Mouse (Mus musculus) G1E (cell line): ENCODE results near the gene Tbxas1. TPM values are rescaled to one million over a fixed set of nuclear protein-coding genes. Genes with fewer than 3 reads are reported as not detected.

Experiments used
- ATAC-seq: 2 replicates; pipeline ENCODE4 v1.8.0; 2016; ENCODE audit warnings: mild to moderate bottlenecking; ENCODE audit not compliant: insufficient number of reproducible peaks, poor library complexity, low FRiP score, severe bottlenecking; ENCODE audit errors: extremely low read depth
- DNase-seq: peaks from one replicate; pipeline ENCODE4 v3.0.0; 2012; ENCODE audit warnings: low spot score
- H3K27me3 ChIP-seq: 2 replicates; pipeline ENCODE4 v1.6.1; 2012; ENCODE audit warnings: mild to moderate bottlenecking, low read length, inconsistent platforms; ENCODE audit not compliant: insufficient read depth
- H3K36me3 ChIP-seq: replicated peaks from 2 replicates; pipeline ENCODE3; 2012; ENCODE audit warnings: mild to moderate bottlenecking, inconsistent platforms
- H3K4me1 ChIP-seq: 2 replicates; pipeline ENCODE4 v1.6.1; 2012; ENCODE audit warnings: low read depth, low read length, inconsistent platforms, mixed read lengths; ENCODE audit not compliant: insufficient read depth
- H3K4me3 ChIP-seq: 2 replicates; pipeline ENCODE4 v1.5.1; 2012; ENCODE audit warnings: low read depth, mild to moderate bottlenecking, inconsistent platforms, low read length, moderate library complexity, mixed read lengths
- H3K9me3 ChIP-seq: replicated peaks from 2 replicates; pipeline ENCODE4 v1.6.1; 2012; ENCODE audit warnings: inconsistent platforms
- CTCF ChIP-seq: IDR thresholded peaks from 2 replicates; pipeline ENCODE4 v1.5.1; 2012; ENCODE audit warnings: low read depth, low read length, inconsistent platforms, mixed read lengths
- GATA1 ChIP-seq: IDR thresholded peaks from 2 replicates; pipeline ENCODE4 v1.6.1; 2012; ENCODE audit warnings: borderline replicate concordance, low read length, inconsistent platforms, mixed read lengths
- GATA2 ChIP-seq: IDR thresholded peaks from 2 replicates; pipeline ENCODE4 v1.6.1; 2012; ENCODE audit warnings: low read depth, low read length, inconsistent platforms, borderline replicate concordance
- POLR2AphosphoS5 ChIP-seq: IDR thresholded peaks from 2 replicates; pipeline ENCODE4 v1.6.1; 2012; ENCODE audit warnings: low read depth, low read length, inconsistent platforms; ENCODE audit not compliant: insufficient replicate concordance
- TAL1 ChIP-seq: conservative IDR thresholded peaks from 2 replicates; pipeline ENCODE4 v1.6.1; 2012; ENCODE audit warnings: low read depth, low read length, inconsistent platforms, mixed read lengths
- polyA plus RNA-seq: library from polyadenylated mRNA; stranded (reverse); fragments of >175 nt; gene quantifications from 2 replicates; pipeline ENCODE4 v1.2.3, GENCODE M21; 2012
- total RNA-seq, 2 experiments: library from RNA; stranded (forward) in 1 of 2; stranded (reverse) in 1 of 2; fragments of 200-1000 nt in 1 of 2; fragments of >200 nt in 1 of 2; fragmentation: Nextera tagmentation in 1 of 2; gene quantifications; 2 replicates each; pipeline ENCODE4 v1.2.3; 2014 to 2017

Tbxas1 gene
- total and polyA plus RNA-seq, 3 experiments, result 1.2 to 13.2 (median 3.2) TPM

DNA sequence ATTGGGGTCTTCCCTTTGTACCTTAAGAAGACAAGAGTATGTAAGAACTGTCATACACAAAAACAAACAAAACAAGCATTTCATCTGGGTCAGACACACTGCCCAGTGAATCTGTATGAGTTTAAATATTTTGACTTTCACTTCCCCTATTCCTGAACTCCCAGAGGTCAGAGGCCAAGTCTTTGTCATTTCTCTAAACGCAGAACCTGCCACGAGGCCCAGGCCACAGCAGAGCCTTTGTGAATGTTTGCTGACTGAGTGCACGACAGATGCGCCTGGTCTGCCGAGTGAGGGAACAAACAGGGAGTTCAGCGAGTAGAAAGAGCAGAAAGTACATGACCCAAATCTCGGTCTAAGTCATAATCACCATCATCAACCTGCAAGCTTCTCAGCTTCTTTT is 4.2 kb upstream of the Tbxas1 start:
- ATAC-seq (no peak), DNase-seq (no peak)
- TF ChIP-seq TAL1 (no peak), CTCF (no peak), GATA1 (no peak), GATA2 (no peak), POLR2AphosphoS5 (no peak)
- H3K4me3 ChIP-seq, result no peak overlapping the region
- peaks cover 46% of the 10 kb centered on the region for H3K4me1 ChIP-seq
- H3K27me3 ChIP-seq, result no peaks in the 10 kb centered on the region; the same call in 1 of the 2 replicates
- peaks cover 28% of the 10 kb centered on the region for H3K36me3 ChIP-seq
- H3K9me3 ChIP-seq, result no peaks in the 10 kb centered on the region

DNA sequence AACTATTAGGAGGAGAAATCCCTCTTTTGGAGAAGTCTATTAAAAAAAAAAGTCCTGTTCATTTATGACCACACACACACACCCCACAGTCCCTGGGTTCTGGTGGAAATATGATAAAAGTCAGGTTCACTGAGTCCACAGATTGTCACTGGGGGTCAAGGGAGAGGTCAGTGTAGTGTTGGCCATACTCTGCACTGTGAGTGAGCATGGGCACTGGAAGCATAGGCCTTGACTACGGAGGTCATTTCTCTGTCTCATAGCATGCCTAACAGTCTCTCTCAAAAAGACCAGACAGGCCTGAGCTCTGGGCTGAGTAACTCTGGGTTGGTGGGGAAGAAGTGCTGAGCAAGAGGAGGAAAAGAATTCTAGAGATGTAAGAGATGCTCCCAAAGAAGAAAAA is 1.9 kb upstream of the Tbxas1 start:
- Histone ChIP-seq H3K27me3 (peaks cover 16% of the 10 kb centered on the region), H3K9me3 (no peaks in the 10 kb centered on the region), H3K4me3 (peak overlapping the region; percentile 42; the same call in 1 of the 2 replicates), H3K4me1 (peaks cover 38% of the 10 kb centered on the region), H3K36me3 (peaks cover 22% of the 10 kb centered on the region)
- no peak for ATAC-seq
- DNase-seq, result no peak
- TF ChIP-seq GATA2 (no peak), GATA1 (no peak), CTCF (no peak), POLR2AphosphoS5 (no peak), TAL1 (no peak)

DNA sequence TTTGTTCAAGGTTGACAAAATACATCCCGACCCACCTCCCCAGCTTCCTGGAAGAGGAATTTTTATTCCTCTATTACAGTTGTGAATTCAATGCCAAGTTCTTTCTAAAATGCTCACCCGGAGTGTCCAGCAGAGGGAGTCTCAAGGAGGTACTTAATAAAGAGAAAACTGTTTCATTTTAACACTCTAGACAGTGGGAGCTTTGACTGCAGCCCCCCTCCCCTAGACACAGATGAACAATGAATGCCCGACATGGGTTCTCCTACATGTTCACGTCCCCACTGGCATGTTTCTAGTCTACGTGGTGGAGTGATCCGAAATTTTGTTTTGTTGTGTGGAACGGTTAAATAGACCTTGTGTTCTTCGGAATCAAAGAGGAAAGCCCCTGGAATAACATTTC is 1.2 kb upstream of the Tbxas1 start:
- peaks cover 22% of the 10 kb centered on the region for H3K36me3 ChIP-seq
- no peaks in the 10 kb centered on the region for H3K9me3 ChIP-seq
- DNase-seq (peak; percentile 18), ATAC-seq (no peak)
- TF ChIP-seq TAL1, result no peak
- peak; percentile 5; the same call in 1 of the 2 replicates for TF ChIP-seq CTCF
- TF ChIP-seq GATA2, result no peak
- no peak for TF ChIP-seq GATA1
- TF ChIP-seq POLR2AphosphoS5, result no peak
- peaks cover 23% of the 10 kb centered on the region for H3K27me3 ChIP-seq
- H3K4me1 ChIP-seq, result peaks cover 43% of the 10 kb centered on the region
- peak overlapping the region; percentile 92 for H3K4me3 ChIP-seq

DNA sequence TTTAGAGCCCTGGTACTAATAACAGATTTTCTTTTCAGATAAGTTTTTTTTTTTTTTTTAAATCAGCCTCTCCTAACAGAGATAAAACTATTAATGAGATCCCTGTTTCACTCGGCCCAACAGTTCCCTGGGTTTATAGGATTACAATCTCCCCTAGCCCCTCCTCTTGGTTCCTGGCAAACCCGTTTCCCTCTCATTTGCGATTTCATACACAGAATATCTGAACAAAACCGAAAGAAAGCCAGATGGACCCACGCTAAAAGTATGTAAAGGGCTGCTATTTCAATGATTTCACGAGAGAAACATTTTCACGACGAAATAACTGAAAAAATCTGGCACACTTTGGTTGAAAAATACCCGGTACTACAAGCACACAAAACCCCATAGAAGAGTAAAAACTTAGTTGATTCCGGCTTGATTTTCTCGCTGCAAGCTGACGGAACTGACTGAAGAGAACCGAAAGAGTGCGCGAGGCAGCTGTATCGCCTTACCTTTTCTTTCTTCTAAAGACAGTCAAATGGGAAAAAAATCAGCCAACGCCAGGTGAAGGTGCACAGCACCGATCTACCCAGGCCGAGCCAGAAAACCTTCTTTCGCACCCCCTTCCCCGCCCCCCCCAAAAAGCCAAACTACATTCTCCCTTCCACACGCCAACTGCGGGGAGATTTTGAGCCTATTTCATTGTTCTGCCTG is 493 bp upstream of the Tbxas1 start:
- Histone ChIP-seq H3K36me3 (peaks cover 22% of the 10 kb centered on the region), H3K27me3 (peaks cover 29% of the 10 kb centered on the region), H3K4me3 (peak overlapping the region; percentile 92), H3K4me1 (peaks cover 45% of the 10 kb centered on the region), H3K9me3 (no peaks in the 10 kb centered on the region)
- DNase-seq (no peak), ATAC-seq (no peak)
- TF ChIP-seq CTCF (no peak), POLR2AphosphoS5 (no peak), GATA2 (no peak), GATA1 (no peak)

DNA sequence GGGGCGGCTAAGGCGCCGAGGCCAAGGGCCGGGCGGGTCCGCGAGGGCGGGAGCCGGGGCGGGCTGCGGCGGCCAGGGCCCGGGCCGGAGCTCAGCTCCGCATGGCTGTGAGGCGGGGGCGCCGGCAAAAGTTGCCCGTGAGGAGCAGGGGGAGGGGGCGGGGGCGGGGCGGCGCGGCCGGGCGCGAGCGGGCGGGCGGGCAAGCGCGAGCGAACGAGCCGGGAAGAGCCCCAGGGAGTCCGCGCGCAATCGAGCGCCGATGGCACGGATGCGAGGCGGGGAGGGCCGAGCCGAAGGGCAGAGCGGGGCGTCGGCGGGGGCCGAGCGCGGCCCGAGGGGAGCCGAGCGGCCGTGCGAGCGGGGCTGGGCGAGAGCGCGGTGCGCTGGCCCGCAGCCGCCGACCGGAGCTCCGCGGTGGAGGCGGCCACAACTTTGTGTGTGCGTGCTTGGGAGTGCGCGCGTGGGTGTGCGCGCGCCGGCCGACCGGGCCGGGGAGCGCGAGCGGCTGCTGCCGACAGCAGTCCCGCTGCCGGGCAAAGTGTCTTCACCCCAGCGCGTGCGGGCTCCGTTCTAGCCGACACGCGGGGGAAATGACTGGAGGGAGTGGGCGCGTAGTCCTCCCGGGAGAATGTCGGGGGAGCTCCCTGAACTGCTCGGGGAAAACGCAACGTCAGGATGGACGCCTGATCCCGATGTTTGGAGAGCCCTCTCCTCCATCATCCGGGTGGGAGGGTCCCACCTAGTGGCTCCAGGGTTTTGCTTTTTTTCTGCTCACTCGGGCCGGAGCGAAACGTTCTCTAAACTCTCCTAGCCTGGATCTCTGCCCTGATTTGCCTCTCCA is 1.1 kb downstream of the Tbxas1 start, which contains the start of gene Hipk2:
Gene Hipk2 (minus strand): TSS at position 95 of the 841 bp plus-strand sequence.
- DNase-seq (peak; percentile 87), ATAC-seq (peak; percentile 42; the same call in 1 of the 2 replicates)
- Histone ChIP-seq H3K4me1 (peaks cover 37% of the 10 kb centered on the region), H3K36me3 (peaks cover 13% of the 10 kb centered on the region), H3K9me3 (no peaks in the 10 kb centered on the region), H3K27me3 (peaks cover 43% of the 10 kb centered on the region), H3K4me3 (peak within 1 kb of the TSS; percentile 92)
- TF ChIP-seq GATA1 (no peak), POLR2AphosphoS5 (no peak), GATA2 (no peak), CTCF (no peak), TAL1 (no peak)

DNA sequence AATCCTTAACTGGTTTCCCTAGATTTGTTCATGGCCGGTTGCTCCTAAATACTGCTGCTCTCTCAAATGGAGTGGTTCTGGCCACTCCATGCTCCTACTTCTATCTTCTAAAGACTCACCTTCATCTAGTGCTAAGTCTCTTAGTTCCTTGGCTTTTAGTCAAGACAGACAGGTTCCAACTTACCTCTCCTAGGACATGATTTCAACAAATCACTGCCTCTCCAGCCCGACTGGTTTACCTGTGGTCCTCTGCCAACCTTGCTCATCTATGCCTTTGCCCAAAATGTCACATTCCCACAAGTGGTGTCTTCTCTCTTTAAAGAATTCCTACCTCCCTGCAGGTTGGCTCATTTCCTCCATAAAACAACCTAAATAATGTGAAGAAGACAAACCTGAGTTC is 2.5 kb downstream of the Tbxas1 start:
- TF ChIP-seq CTCF (no peak), GATA1 (no peak), GATA2 (no peak)
- ATAC-seq, result no peak
- Histone ChIP-seq H3K9me3 (no peaks in the 10 kb centered on the region), H3K4me1 (peaks cover 38% of the 10 kb centered on the region), H3K4me3 (no peak overlapping the region), H3K36me3 (peaks cover 4% of the 10 kb centered on the region), H3K27me3 (peaks cover 55% of the 10 kb centered on the region)
- no peak for DNase-seq
